Mouse (Mus musculus) midbrain, embryonic 14.5 days (tissue): ENCODE data around the gene Heatr4. TPM values are rescaled to one million over a fixed set of nuclear protein-coding genes. Genes with fewer than 3 reads are reported as not detected.
"Not testable (repeated sequence)": the region's sequence is repeated elsewhere in the genome, so short reads cannot be mapped to it uniquely, and the experiment has no call there.

ENCODE experiments used
- ATAC-seq: fragments of 200-750 bp; cut with Nextera tagmentation; 2 replicates; pipeline ENCODE4 v1.8.0; 2017; ENCODE audit warnings: moderate number of reproducible peaks, moderate library complexity; ENCODE audit not compliant: low FRiP score, low TSS enrichment
- DNase-seq: peaks from one replicate; pipeline ENCODE4 v3.0.0-alpha.2; 2015
- H3K27ac ChIP-seq: fragments of 300-500 bp; sonication (generic); replicated peaks from 2 replicates; pipeline ENCODE4 v1.5.1; 2014; ENCODE audit warnings: mild to moderate bottlenecking, low read depth, low read length, moderate library complexity
- H3K27me3 ChIP-seq: fragments of 300-500 bp; sonication (generic); 2 replicates; pipeline ENCODE4 v1.6.1; 2014; ENCODE audit warnings: low read length, control low read depth, mixed read lengths; ENCODE audit not compliant: control insufficient read depth, insufficient read depth
- H3K36me3 ChIP-seq: fragments of 300-500 bp; sonication (generic); 2 replicates; pipeline ENCODE4 v1.6.1; 2014; ENCODE audit warnings: low read length, control low read depth; ENCODE audit not compliant: control insufficient read depth, insufficient read depth
- H3K4me1 ChIP-seq: fragments of 300-500 bp; sonication (generic); 2 replicates; pipeline ENCODE4 v1.6.1; 2014; ENCODE audit warnings: mild to moderate bottlenecking, antibody characterized with exemption, low read length, control low read depth; ENCODE audit not compliant: control insufficient read depth, insufficient read depth
- H3K4me2 ChIP-seq: fragments of 300-500 bp; sonication (generic); 2 replicates; pipeline ENCODE4 v1.6.1; 2014; ENCODE audit warnings: mild to moderate bottlenecking, low read length, moderate library complexity
- H3K4me3 ChIP-seq: fragments of 300-500 bp; sonication (generic); replicated peaks from 2 replicates; pipeline ENCODE4 v1.5.1; 2014; ENCODE audit warnings: low read depth, low read length
- H3K9ac ChIP-seq: fragments of 300-500 bp; sonication (generic); replicated peaks from 2 replicates; pipeline ENCODE4 v1.6.1; 2014; ENCODE audit warnings: mild to moderate bottlenecking, low read length, moderate library complexity
- H3K9me3 ChIP-seq: fragments of 300-500 bp; sonication (generic); 2 replicates; pipeline ENCODE4 v1.6.1; 2016; ENCODE audit warnings: low read length, control low read depth, mixed read lengths; ENCODE audit not compliant: control insufficient read depth
- WGBS: fragments of 180-500 bp; shearing (Covaris S2); extraction: QIAGEN DNeasy Blood & Tissue Kit; methylation state at CpG from one replicate; pipeline ENCODE4 v1.1.7; 2014; 5-methylcytosine and 5-hydroxymethylcytosine counted together
- polyA plus RNA-seq: library from polyadenylated mRNA; unstranded; fragments of >200 nt; fragmentation: Nextera tagmentation; extraction: Ambion mirVana; gene quantifications from 2 replicates; pipeline ENCODE4 v1.2.1, GENCODE M21; 2014

The Heatr4 gene
- polyA plus RNA-seq, 1 experiment from 2014 or later = not detected

- not testable (repeated sequence) for H3K36me3 ChIP-seq, ATAC-seq, H3K4me1 ChIP-seq, H3K27me3 ChIP-seq, H3K4me2 ChIP-seq, H3K9me3 ChIP-seq, DNase-seq, H3K27ac ChIP-seq, H3K9ac ChIP-seq, H3K4me3 ChIP-seq
- 35% methylated on average over 1 of the region's 1 CpGs for WGBS
Observed at GRCm38 (mm10) chr12:83938592-83938991, 46.1 kb downstream of the Heatr4 start.

GRCm38 (mm10) chr12:83937600-83937999 is 47.1 kb downstream of the Heatr4 start:
- H3K27ac ChIP-seq = no peak overlapping the region
- no peak for ATAC-seq
- no peak for DNase-seq
- H3K4me2 ChIP-seq = no peak overlapping the region
- no peaks in the 10 kb centered on the region for H3K36me3 ChIP-seq
- H3K9me3 ChIP-seq = no peaks in the 10 kb centered on the region
- no peaks in the 10 kb centered on the region for H3K27me3 ChIP-seq
- H3K9ac ChIP-seq = no peak overlapping the region
- no peak overlapping the region for H3K4me3 ChIP-seq
- 73% methylated on average over 10 of the region's 10 CpGs for WGBS
- H3K4me1 ChIP-seq = no peaks in the 10 kb centered on the region

- Histone ChIP-seq H3K9ac (no peak overlapping the region), H3K27me3 (no peaks in the 10 kb centered on the region), H3K4me1 (no peaks in the 10 kb centered on the region), H3K4me2 (no peak overlapping the region), H3K4me3 (no peak overlapping the region), H3K36me3 (no peaks in the 10 kb centered on the region), H3K9me3 (no peaks in the 10 kb centered on the region), H3K27ac (no peak overlapping the region)
- WGBS = 42% methylated on average over 2 of the region's 2 CpGs
- ATAC-seq = no peak
- DNase-seq = no peak
Observed at GRCm38 (mm10) chr12:83929186-83929804, 55.4 kb downstream of the Heatr4 start.

GRCm38 (mm10) chr12:83927747-83928146 is 56.9 kb downstream of the Heatr4 start:
- Histone ChIP-seq H3K27me3 (no peaks in the 10 kb centered on the region), H3K4me1 (0 out of 2 replicates have a peak, but pooled peaks cover under 1% of the 10 kb centered on the region), H3K27ac (no peak overlapping the region), H3K4me3 (no peak overlapping the region), H3K4me2 (no peak overlapping the region), H3K36me3 (no peaks in the 10 kb centered on the region), H3K9ac (no peak overlapping the region), H3K9me3 (no peaks in the 10 kb centered on the region)
- ATAC-seq = no peak
- no peak for DNase-seq
- 87% methylated on average over 4 of the region's 4 CpGs for WGBS

GRCm38 (mm10) chr12:83926061-83926460 is 58.6 kb downstream of the Heatr4 start:
- Histone ChIP-seq H3K4me2 (no peak overlapping the region), H3K27ac (no peak overlapping the region), H3K9me3 (no peaks in the 10 kb centered on the region), H3K9ac (no peak overlapping the region), H3K4me3 (no peak overlapping the region), H3K27me3 (no peaks in the 10 kb centered on the region), H3K36me3 (no peaks in the 10 kb centered on the region), H3K4me1 (0 out of 2 replicates have a peak, but pooled peaks cover 4% of the 10 kb centered on the region)
- no peak for DNase-seq
- no peak for ATAC-seq
- 79% methylated on average over 2 of the region's 2 CpGs for WGBS

- Histone ChIP-seq H3K27me3 (no peaks in the 10 kb centered on the region), H3K27ac (no peak overlapping the region), H3K9me3 (no peaks in the 10 kb centered on the region), H3K9ac (no peak overlapping the region), H3K4me3 (no peak overlapping the region), H3K36me3 (no peaks in the 10 kb centered on the region), H3K4me1 (peaks cover 9% of the 10 kb centered on the region), H3K4me2 (no peak overlapping the region)
- no peak for DNase-seq
- no peak for ATAC-seq
- 72% methylated on average over 7 of the region's 7 CpGs for WGBS
Observed at GRCm38 (mm10) chr12:83925160-83925703, 59.4 kb downstream of the Heatr4 start.

- Histone ChIP-seq H3K36me3 (no peaks in the 10 kb centered on the region), H3K9me3 (no peaks in the 10 kb centered on the region), H3K27ac (no peak overlapping the region), H3K4me3 (no peak overlapping the region), H3K9ac (no peak overlapping the region), H3K4me2 (no peak overlapping the region), H3K4me1 (peaks cover 12% of the 10 kb centered on the region), H3K27me3 (no peaks in the 10 kb centered on the region)
- ATAC-seq (no peak), DNase-seq (no peak)
- WGBS = 65% methylated on average over 3 of the region's 3 CpGs
Observed at GRCm38 (mm10) chr12:83924332-83924731, 60.3 kb downstream of the Heatr4 start.

- no peak overlapping the region for H3K9ac ChIP-seq
- WGBS = 88% methylated on average over 1 of the region's 1 CpGs
Observed at GRCm38 (mm10) chr12:83923486-83923859, 61.2 kb downstream of the Heatr4 start.

More at GRCm38 (mm10) chr12:83923486-83923859, 61.2 kb downstream of the Heatr4 start:
- Histone ChIP-seq H3K27me3 (no peaks in the 10 kb centered on the region), H3K36me3 (no peaks in the 10 kb centered on the region), H3K4me1 (peaks cover 12% of the 10 kb centered on the region), H3K4me2 (peak overlapping the region; percentile 51; the same call in 1 of the 2 replicates), H3K4me3 (no peak overlapping the region), H3K27ac (no peak overlapping the region), H3K9me3 (no peaks in the 10 kb centered on the region)
- ATAC-seq (no peak), DNase-seq (no peak)
